Mouse (Mus musculus): ENCODE data around the gene Arhgef10l. TPM values are rescaled to one million over a fixed set of nuclear protein-coding genes. Genes with fewer than 3 reads are reported as not detected.

Gene Arhgef10l
- polyA plus RNA-seq, 1 experiment from 2014 or later = 26.9 TPM

DNA sequence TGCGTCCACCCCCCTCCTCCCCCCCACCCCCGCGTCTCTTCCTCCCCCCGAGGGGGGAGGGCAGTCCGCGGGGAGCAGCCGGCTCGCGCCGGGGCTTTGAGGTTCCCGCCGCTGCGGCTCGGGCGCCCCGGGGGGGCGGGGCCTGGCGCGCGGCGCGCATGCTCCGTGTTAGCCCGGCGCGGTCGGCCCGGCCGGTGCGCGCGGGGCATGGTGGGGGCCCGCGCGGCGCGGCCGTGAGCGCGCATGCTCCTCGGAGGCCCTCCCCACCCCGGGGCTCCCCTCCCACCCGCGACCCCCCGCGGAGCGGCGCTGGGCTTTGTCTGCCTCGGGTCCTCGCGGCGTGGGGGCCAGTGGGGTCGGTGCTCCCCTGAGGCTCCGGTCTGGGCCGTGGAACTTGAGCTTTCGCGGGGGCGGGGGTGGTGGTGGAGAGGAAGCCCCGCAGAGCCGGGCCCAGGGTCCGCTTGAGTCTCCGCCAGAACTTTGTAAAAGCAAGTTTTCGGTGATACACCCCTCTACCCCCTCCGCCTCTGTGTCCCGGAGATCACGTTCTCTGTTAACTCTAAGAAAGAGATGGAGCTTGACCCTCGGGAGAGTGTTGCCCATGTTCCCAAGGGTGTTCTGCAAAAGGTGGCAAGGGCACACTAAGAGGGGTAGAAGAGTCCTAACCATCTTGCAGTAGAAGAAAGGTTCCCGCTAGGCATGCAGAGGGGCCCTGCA is 37.0 kb upstream of the Arhgef10l start:
- Histone ChIP-seq H3K9ac (replicated peaks) (peak overlapping the region; percentile 78), H3K9me3 (no peaks in the 10 kb centered on the region), H3K27me3 (peaks cover 16% of the 10 kb centered on the region), H3K4me2 (replicated peaks) (peak overlapping the region; percentile 89), H3K36me3 (peaks cover 3% of the 10 kb centered on the region; the same call in 1 of the 2 replicates), H3K4me3 (peak overlapping the region; percentile 69), H3K27ac (replicated peaks) (peak overlapping the region; percentile 90), H3K4me1 (peaks cover 56% of the 10 kb centered on the region)
- ATAC-seq (replicated peaks) = peak; percentile 74
- WGBS = under 1% methylated on average over 34 of the region's 68 CpGs

- peak overlapping the region; percentile 89 for H3K4me2 ChIP-seq (replicated peaks)
- peak overlapping the region; percentile 78 for H3K9ac ChIP-seq (replicated peaks)
- peaks cover 48% of the 10 kb centered on the region for H3K4me1 ChIP-seq
- H3K36me3 ChIP-seq = peaks cover 3% of the 10 kb centered on the region; the same call in 1 of the 2 replicates
- no peaks in the 10 kb centered on the region for H3K9me3 ChIP-seq
- H3K4me3 ChIP-seq = peak overlapping the region; percentile 69
- ATAC-seq (replicated peaks) = peak; percentile 12; the same call in 1 of the 2 replicates
- H3K27me3 ChIP-seq = peaks cover 16% of the 10 kb centered on the region
- H3K27ac ChIP-seq (replicated peaks) = peak overlapping the region; percentile 90
- under 1% methylated on average over 53 of the region's 107 CpGs for WGBS
These were observed 36.1 kb upstream of the Arhgef10l start for GRCm38 (mm10) chr4:140701716-140702561.

DNA sequence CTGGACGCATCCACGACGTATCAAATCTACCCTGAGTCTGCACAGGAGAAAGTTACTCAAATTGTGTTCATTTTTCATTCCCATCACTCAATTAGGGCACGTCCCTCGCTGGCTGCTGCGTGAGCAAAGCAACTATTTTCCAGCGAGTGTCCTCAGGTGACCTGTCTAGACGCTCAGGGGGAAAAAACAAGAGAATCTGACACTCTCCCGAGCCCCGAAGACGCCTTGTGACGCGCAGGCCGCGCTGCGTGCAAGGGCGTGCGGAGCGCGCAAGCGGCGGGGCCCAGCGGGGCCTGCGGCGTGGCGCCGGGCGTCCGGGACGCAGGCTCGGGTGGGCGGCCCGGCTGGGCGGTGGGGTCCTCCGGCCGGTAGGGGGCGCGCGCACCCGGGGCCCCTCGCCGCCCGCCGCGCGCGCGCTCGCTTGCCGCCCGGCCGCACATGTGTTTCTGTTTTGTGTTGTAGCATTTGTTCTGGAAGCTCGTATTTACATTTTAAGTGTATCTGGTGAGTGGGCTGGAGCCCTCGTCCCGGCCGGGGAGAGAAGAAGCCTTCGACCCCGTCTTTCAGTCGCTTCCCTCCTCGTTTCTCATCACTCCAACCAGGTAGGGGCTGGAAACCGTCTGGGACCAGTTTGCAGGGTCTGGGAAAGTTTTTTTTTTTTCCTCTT is 35.4 kb upstream of the Arhgef10l start:
- under 1% methylated on average over 59 of the region's 61 CpGs for WGBS
- peaks cover 16% of the 10 kb centered on the region for H3K27me3 ChIP-seq
- H3K4me1 ChIP-seq = peaks cover 48% of the 10 kb centered on the region
- peak overlapping the region; percentile 89 for H3K4me2 ChIP-seq (replicated peaks)
- H3K4me3 ChIP-seq = peak overlapping the region; percentile 69
- peaks cover under 1% of the 10 kb centered on the region; the same call in 1 of the 2 replicates for H3K36me3 ChIP-seq
- H3K27ac ChIP-seq (replicated peaks) = peak overlapping the region; percentile 90
- peak overlapping the region; percentile 78 for H3K9ac ChIP-seq (replicated peaks)
- no peaks in the 10 kb centered on the region for H3K9me3 ChIP-seq
- peak; percentile 74 for ATAC-seq (replicated peaks)

GRCm38 (mm10) chr4:140700269-140701018 is 34.6 kb upstream of the Arhgef10l start, which contains the start of gene Rcc2:
Rcc2 (plus strand) TSS chr4:140700541.
- H3K4me2 ChIP-seq (replicated peaks) = peak within 1 kb of the TSS; percentile 89
- peaks cover 16% of the 10 kb centered on the region for H3K27me3 ChIP-seq
- no peaks in the 10 kb centered on the region for H3K9me3 ChIP-seq
- H3K27ac ChIP-seq (replicated peaks) = peak within 1 kb of the TSS; percentile 90
- no peaks in the 10 kb centered on the region for H3K36me3 ChIP-seq
- peaks cover 45% of the 10 kb centered on the region for H3K4me1 ChIP-seq
- 7% methylated on average over 20 of the region's 20 CpGs for WGBS
- ATAC-seq (replicated peaks) = no peak
- peak within 1 kb of the TSS; percentile 69 for H3K4me3 ChIP-seq
- peak within 1 kb of the TSS; percentile 78 for H3K9ac ChIP-seq (replicated peaks)

- peak overlapping the region; percentile 46 for H3K4me2 ChIP-seq (replicated peaks)
- H3K4me1 ChIP-seq = peaks cover 37% of the 10 kb centered on the region
- 4% methylated on average over 29 of the region's 29 CpGs for WGBS
- H3K27me3 ChIP-seq = peaks cover 16% of the 10 kb centered on the region
- H3K27ac ChIP-seq (replicated peaks) = no peak overlapping the region
- peak overlapping the region; percentile 19; the same call in 1 of the 2 replicates for H3K9ac ChIP-seq (replicated peaks)
- H3K9me3 ChIP-seq = no peaks in the 10 kb centered on the region
- ATAC-seq (replicated peaks) = no peak
- H3K4me3 ChIP-seq = peak overlapping the region; percentile 26
- no peaks in the 10 kb centered on the region for H3K36me3 ChIP-seq
These were observed 33.8 kb upstream of the Arhgef10l start for GRCm38 (mm10) chr4:140699441-140700127.

DNA sequence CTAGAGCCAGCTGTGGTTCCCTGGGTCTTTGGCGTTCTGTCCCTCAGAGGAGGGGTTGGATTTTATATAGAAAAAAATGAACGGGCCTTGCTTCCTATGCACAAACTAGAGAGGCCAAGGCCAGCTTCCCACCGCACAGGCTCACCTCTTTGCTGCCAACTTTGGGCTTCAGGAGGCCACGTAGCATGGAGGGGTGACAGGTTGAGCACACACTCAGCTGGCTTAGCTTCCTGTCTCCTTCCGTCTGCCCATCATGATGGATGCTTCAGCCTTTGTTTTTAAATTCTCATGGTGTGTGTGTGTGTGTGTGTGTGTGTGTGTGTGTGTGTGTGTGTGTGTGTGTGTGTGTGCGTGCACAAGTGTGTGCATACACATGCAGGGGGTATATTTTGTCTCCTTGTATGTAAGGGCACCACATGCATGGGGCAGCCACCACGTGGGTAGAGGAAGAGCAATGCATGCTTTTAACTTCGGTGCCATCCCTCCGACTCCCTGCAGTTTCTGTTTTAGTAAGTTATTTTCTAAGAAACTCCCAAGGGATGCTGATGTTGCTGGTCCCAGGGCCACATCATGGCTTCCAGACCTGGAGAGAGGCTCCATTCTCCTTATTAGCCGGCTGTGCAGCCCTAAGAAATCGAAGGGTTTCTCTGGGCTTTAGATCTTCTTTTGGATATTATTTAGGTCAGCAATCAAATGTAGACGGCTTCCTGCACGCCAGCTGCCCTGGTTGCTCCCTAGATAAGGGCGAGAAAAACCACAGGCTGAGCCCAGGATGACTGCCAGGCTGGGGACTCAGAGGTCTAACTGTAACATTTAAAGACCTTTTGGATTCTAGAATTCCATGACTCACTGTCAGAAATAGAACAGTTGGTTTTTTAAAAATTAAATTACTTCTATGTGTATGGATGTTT is 30.1 kb upstream of the Arhgef10l start:
- no peak for ATAC-seq (replicated peaks)
- H3K9ac ChIP-seq (replicated peaks) = no peak overlapping the region
- 84% methylated on average over 14 of the region's 14 CpGs for WGBS
- no peaks in the 10 kb centered on the region for H3K36me3 ChIP-seq
- no peak overlapping the region for H3K4me3 ChIP-seq
- peaks cover 16% of the 10 kb centered on the region for H3K4me1 ChIP-seq
- H3K27me3 ChIP-seq = peaks cover 15% of the 10 kb centered on the region
- no peak overlapping the region for H3K4me2 ChIP-seq (replicated peaks)
- no peak overlapping the region for H3K27ac ChIP-seq (replicated peaks)
- H3K9me3 ChIP-seq = no peaks in the 10 kb centered on the region

DNA sequence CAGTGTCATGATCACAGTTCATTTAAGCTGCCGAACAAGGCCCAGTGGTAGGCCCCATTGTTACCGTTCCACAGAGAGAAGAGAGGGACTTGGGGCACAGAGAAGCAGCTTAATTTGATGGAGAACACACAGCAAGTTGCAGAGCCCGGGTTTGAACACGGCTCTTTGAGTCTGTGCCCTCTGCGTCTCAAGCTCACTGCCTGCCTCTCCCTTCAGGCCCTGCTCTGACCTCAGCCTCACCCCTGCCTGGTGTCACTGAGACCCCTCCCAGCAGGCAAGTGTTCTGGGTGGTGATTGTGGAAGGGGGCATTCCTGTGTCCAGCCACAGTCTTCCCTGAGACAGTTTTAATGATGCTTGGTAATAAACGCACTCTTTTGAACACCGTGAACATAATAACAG is 29.3 kb upstream of the Arhgef10l start:
- Histone ChIP-seq H3K27me3 (peaks cover 13% of the 10 kb centered on the region), H3K4me1 (peaks cover 9% of the 10 kb centered on the region), H3K4me2 (replicated peaks) (no peak overlapping the region), H3K27ac (replicated peaks) (no peak overlapping the region), H3K36me3 (no peaks in the 10 kb centered on the region), H3K9ac (replicated peaks) (no peak overlapping the region), H3K4me3 (no peak overlapping the region), H3K9me3 (no peaks in the 10 kb centered on the region)
- ATAC-seq (replicated peaks) = no peak
- 62% methylated on average over 7 of the region's 7 CpGs for WGBS

- H3K9me3 ChIP-seq = no peaks in the 10 kb centered on the region
- H3K9ac ChIP-seq (replicated peaks) = no peak overlapping the region
- no peak overlapping the region for H3K4me2 ChIP-seq (replicated peaks)
- H3K4me3 ChIP-seq = no peak overlapping the region
- H3K4me1 ChIP-seq = peaks cover 3% of the 10 kb centered on the region; the same call in 1 of the 2 replicates
- H3K27me3 ChIP-seq = peaks cover 13% of the 10 kb centered on the region
- H3K36me3 ChIP-seq = no peaks in the 10 kb centered on the region
- no peak overlapping the region for H3K27ac ChIP-seq (replicated peaks)
- no peak for ATAC-seq (replicated peaks)
- 16% methylated on average over 1 of the region's 1 CpGs for WGBS
These were observed 28.8 kb upstream of the Arhgef10l start for GRCm38 (mm10) chr4:140694551-140695060.

DNA sequence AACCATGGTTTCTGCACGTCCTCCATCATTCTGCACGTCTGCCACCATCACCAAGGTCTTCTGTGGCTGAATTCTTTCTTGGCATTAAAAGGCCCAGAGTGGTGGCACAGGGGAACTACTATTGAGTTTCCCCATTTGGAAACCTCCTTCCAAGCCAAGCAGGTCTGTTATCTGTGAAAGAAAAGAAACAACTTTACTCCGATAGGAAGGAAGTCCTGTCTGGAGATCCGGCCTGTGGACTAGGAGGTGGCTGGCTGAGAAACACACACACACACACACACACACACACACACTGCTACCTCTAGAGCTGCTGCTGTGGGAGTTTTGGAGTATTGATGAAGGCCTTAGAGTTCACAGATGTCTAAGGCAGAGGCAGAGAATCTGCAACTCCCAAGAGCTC is 27.7 kb upstream of the Arhgef10l start:
- ATAC-seq (replicated peaks) = no peak
- Histone ChIP-seq H3K27ac (replicated peaks) (no peak overlapping the region), H3K4me2 (replicated peaks) (no peak overlapping the region), H3K4me3 (no peak overlapping the region), H3K4me1 (no peaks in the 10 kb centered on the region), H3K9ac (replicated peaks) (no peak overlapping the region), H3K27me3 (peaks cover 2% of the 10 kb centered on the region), H3K36me3 (no peaks in the 10 kb centered on the region), H3K9me3 (no peaks in the 10 kb centered on the region)
- WGBS = 91% methylated on average over 4 of the region's 4 CpGs

GRCm38 (mm10) chr4:140691481-140691880 is 25.7 kb upstream of the Arhgef10l start:
- Histone ChIP-seq H3K27ac (replicated peaks) (no peak overlapping the region), H3K4me1 (no peaks in the 10 kb centered on the region), H3K36me3 (no peaks in the 10 kb centered on the region), H3K4me3 (no peak overlapping the region), H3K9ac (replicated peaks) (no peak overlapping the region), H3K4me2 (replicated peaks) (no peak overlapping the region), H3K9me3 (no peaks in the 10 kb centered on the region), H3K27me3 (no peaks in the 10 kb centered on the region)
- no peak for ATAC-seq (replicated peaks)
- 80% methylated on average over 7 of the region's 7 CpGs for WGBS
